Mouse (Mus musculus): Measurements from ENCODE around the gene Hspa12a. TPM values are rescaled to one million over a fixed set of nuclear protein-coding genes. Genes with fewer than 3 reads are reported as not detected.

Hspa12a gene
- total RNA-seq (2021): 100 to 1,000 TPM; 195 to 201 TPM
- long read RNA-seq, experiment 1, full-length matches to known transcripts: 14 of 54 reads
- long read RNA-seq, experiment 1, partial matches to known transcripts: 10 of 54 reads
- long read RNA-seq, experiment 1, other reads (novel, unspliced or antisense): 30 of 54 reads
- long read RNA-seq, experiment 2, full-length matches to known transcripts: 7 of 28 reads
- long read RNA-seq, experiment 2, partial matches to known transcripts: 4 of 28 reads
- long read RNA-seq, experiment 2, other reads (novel, unspliced or antisense): 17 of 28 reads

- DNase-seq (ENCODE audit: low spot score in 2 of 2): peak; percentile 90 to 95
Measured at GRCm38 (mm10) chr19:58942841-58943828, at the start of gene Hspa12a, which contains the start of gene Eno4. Gene Hspa12a, minus strand, starts transcription at chr19:58943654. Gene Eno4, plus strand, starts transcription at chr19:58943425.

GRCm38 (mm10) chr19:58981571-58981970 lies 38.1 kb upstream of the Hspa12a start:
- DNase-seq (ENCODE audit: low spot score in 2 of 2): no peak

DNA sequence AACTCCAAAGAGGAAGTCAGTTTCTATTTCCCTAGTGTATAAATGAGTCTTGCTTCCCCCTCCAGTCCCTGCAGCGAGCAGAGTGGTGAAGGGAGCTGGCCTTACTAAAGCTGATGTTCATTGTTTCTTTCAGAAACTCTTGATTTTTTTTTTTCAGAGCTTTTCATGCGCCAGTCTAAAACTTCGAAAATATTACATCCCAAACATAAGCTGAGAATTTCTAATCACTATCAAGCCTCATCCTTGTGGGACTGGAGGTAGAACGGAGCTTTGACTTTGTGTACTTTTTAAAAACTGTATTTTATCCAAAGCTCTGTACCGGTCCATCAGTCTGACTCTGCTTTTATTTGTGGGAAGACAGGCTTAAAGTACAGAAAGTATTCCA lies 36.6 kb upstream of the Hspa12a start:
- no peak for DNase-seq (ENCODE audit: low spot score in 2 of 2)

DNA sequence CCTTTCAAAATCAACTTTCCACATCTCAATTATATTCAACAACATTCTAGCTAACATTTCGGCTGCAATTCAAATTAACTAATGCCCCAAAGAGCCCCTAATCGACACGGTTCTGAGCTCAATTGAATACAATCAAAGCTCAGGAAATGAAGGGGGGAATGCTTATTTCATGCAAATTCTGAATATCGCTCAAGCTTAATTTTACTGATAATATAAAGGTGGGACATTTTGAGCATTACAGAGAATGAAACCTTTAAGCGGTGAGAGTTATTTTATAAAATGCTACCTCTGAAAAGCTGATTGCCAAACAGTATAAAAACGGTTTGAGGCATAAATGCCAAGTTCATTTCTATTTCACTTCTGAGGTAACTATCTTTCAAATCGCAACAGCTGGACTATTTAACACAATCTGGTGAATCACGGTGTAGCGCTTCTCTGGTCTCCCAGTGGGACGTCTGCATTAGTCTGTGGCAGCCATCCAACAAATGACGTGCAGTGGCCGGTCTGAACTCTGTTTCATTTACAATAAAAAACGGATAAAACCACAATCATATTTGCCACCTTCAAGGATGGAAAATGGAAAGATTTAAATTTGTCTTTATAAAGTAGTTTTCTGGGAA lies 36.1 kb upstream of the Hspa12a start:
- peak; percentile 14 to 26 for DNase-seq (ENCODE audit: low spot score in 2 of 2)

DNA sequence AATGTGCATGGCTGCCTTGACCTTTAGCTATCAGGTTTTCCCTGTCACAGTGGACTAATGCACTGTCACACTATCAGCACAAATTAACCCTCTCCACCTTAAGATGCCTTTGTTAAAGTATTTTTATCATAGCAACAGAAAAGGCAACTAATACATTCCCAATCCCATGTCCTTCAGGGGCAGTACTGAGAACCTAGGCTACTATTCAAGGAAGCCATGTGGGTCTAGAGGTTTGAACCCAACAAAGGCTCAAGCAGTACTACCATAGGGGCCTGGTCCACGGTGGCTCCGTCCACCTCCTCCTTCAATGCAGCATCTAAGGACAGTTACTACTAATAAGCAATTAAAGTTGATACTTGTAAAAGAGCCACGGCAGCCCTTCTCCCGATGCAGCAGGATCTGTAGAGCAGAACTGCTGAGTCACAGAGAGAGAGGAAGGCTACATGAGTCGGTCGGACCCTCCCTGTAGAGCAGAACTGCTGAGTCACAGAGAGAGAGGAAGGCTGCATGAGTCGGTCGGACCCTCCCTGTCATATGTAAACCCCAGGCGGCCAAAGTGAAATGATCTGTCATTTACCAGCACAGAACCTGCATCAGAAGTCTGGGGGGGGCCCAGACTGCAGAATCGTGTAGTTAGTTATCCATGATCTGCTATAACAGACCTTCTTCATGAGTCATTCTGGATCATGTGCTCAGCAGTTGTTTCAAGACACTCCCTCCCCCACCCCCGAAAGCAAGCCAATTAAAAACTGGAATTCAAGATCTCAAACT lies 35.1 kb upstream of the Hspa12a start:
- peak; percentile 24 to 36 for DNase-seq (ENCODE audit: low spot score in 2 of 2)

DNA sequence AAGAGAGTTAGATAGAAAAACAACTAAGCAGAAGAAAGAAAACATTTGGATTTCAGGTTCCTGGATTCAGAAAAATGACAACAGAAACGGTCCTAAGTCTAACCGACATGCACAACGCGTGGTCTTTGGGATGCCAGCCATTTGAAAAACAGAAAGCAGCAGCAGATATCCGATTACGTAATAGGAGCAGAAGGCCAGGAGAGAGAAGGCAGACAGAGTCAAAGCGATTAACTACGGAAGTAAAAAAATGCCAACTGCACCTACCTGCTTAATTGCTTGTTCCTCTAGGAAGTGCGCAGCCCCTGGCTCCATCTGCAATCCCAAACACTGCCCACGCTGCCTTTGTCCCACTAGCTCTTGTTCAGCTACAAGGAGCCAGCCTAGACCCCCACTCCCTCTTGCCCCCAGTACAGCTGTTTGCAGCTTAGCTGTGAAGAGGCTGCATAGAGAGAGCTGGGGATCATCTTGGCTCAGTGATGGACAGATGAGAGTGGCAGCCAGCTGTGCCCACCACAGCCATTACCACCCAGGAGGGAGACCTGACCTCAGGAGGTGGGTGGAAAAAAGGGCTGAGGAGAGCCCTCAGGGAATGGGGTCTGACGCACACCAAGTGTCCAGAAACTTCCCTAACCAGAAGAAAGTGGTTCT lies 31.9 kb upstream of the Hspa12a start:
- DNase-seq (ENCODE audit: low spot score in 2 of 2): no peak

DNA sequence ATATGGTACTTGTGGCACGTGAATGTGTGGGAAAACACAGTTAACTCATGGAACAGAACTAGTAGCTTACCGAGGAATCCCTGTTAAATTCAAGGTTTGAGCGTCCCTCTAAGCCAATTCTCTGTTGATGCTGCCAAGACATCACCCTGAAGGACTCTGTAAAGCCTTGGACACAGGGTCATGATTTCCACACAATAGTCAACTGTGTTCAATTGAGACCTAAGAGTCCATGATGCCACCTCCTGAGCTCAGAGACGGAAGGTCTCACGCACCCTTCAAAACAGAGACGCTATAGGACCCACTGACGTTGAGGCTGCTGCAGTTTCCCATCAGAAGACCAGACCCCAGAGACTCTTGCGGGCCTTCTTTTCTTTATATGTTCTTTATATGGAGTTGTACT lies 30.7 kb upstream of the Hspa12a start:
- no peak for DNase-seq (ENCODE audit: low spot score in 2 of 2)

GRCm38 (mm10) chr19:58970826-58971225 lies 27.4 kb upstream of the Hspa12a start:
- no peak for DNase-seq (ENCODE audit: low spot score in 2 of 2)

- DNase-seq (ENCODE audit: low spot score in 2 of 2): no peak
Measured at GRCm38 (mm10) chr19:58968731-58969506, 25.5 kb upstream of the Hspa12a start.

GRCm38 (mm10) chr19:58963011-58963410 lies 19.6 kb upstream of the Hspa12a start:
- no peak for DNase-seq (ENCODE audit: low spot score in 2 of 2)

DNA sequence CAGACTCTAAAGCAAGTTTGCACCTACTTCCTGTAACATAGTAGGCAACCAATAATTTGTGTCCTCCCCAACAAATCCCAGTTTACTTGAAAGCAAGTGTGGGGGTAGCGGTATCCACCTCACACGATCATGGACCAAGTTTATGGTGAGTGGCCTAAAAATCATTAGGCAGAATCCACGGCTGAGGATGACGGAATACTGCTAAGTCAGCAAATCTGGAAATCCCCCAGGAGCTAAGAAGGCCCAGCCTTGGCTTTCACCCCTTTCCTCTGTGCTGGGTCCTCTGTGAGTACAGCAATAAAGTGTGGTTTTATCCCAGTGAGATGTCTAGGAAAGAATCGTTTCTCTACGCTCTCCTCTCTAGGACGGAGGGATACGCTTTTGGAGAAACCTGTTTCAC lies 11.3 kb upstream of the Hspa12a start:
- no peak for DNase-seq (ENCODE audit: low spot score in 2 of 2)

DNA sequence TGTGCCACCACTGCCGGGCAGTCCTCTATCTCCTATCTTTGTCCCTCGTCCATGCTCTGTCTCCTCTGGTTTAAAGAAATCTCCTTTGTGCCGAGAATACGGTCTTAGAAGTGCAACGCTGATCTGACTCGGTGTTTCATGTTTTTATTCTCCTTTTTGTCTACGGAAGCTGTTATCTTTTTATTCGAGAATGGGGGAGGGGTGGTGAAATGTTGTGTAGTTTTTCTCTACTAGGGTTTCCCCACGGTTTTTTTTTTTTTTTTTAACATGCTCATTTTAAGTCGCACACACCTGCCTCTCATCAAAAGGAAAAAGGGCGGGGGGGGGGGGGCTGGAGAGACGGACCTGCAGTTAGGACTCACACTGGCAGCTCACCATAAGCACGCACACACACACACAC lies 8.8 kb upstream of the Hspa12a start:
- DNase-seq (ENCODE audit: low spot score in 2 of 2): no peak

DNA sequence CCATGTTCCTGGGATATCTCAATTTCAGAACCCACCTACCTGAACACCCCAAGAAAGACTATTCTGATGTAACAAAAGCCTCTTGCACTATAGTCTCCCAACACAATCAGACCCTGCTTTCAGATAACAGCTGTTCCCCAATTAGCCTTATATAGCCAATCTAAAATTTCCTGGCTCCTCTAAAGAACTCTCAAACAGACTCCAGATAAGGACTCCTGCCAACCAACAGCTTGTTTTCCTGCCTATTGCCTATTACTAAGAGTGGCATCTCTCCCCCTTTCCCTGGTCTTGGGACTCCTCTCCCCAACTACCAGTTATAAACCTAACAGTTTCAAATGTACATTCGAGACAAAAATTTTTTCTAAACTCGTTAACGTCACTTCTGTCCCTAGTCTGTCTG lies 8.1 kb upstream of the Hspa12a start:
- no peak for DNase-seq (ENCODE audit: low spot score in 2 of 2)

- DNase-seq (ENCODE audit: low spot score in 2 of 2): no peak
Measured at GRCm38 (mm10) chr19:58945959-58946358, 2.5 kb upstream of the Hspa12a start.

GRCm38 (mm10) chr19:58933062-58933461 lies 10.4 kb downstream of the Hspa12a start:
- no peak for DNase-seq (ENCODE audit: low spot score in 2 of 2)

- DNase-seq (ENCODE audit: low spot score in 2 of 2): no peak
Measured at GRCm38 (mm10) chr19:58931081-58931800, 12.2 kb downstream of the Hspa12a start.

DNA sequence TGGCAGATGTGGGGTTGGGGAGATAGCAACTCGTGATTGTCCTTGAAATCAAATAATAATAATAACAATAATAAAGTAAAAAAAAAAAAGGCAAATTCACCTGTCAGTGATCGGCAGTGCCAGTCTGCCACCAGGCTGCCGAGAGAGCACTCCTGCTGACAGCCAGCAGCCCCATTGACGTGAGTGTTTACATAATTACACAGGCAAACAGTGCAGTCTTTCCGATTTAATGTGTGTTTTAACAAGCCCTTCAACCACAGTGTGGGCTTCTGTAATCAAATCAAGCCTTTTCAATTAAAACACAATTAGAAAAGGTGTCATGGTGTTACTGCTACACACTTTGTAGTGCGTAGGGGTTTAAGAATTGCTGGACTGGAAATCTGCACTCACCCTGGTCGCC lies 24.3 kb downstream of the Hspa12a start:
- no peak for DNase-seq (ENCODE audit: low spot score in 2 of 2)

DNA sequence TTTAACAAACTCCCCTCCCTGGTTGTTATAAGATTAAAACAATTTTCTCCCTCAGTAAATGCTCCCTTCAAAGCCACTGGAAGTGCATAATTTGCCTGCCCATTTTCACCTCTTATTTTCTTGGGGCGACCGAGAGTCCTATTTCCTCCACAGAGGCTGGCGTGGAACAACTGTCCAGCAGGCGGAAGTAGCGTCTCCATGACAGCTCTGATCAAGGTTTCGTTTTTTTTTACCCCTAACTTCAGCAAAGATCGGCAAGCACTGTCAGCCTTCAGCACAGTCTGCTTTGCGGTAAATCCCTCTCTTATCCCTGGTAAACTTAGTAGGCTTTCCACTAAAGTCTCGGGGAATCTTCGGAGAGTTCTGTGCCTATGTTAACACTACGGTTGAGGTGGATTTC lies 24.9 kb downstream of the Hspa12a start:
- no peak for DNase-seq (ENCODE audit: low spot score in 2 of 2)

DNA sequence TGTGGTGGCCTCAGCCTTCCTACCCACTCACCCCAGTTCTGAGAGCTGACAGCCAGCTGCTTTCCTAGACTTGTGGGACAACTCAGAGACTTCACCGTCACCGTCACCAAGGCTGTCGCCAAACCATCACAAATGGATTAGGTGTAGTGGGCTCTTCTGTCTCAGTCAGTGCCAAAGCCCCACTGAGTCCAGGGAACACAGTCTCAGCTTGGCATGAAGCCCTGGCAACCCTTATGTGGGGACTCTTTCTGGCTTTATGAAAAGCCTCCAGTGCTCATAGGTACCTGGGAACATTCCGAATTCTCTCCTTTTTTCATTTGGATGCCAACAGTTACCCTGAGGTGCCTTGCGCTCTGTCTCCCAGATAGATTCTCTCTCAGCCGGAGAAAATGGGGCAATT lies 30.2 kb downstream of the Hspa12a start:
- DNase-seq (ENCODE audit: low spot score in 2 of 2): no peak
